Mouse (Mus musculus): ENCODE measurements around the gene Hrasls.

Hrasls gene

DNA sequence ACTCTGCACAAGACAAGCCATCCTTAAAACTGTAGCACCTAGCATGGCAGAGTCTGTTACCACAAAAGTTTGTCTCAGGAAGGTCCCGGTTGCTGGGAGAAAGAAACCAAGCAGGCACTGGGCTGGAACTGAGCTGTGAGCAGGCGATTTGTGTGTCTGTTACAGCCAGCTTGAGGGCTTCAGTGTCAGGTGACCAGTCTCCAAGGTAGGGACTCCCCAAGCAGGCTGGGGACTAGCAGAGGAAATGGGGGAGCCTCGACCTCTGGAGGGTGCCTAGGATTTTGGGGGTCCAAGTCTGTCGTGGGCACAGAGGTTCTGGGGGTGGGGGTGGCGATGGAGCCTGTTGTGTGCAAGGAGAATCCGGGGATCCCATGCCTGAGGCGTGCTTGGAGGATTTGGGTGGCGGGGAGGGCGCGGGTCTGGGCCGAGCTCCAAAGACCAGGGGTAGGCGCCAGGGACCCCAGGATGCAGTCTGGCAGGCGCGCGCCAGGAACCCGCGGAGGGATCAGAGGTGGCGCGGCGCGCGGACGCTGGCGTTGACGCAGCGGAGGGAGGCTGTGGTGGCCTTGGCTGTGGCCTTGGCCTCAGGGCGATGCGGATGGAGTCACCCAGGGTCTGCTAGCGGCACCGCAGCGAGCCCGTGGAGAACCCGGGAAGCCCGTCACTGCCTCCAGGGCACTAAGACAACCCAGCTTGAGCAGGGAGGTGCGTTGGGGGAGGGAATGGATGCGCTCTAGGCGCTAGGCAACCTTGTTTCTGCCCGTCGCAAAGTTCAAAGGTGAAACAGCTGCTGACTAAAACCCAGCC is at the start of gene Hrasls:
Gene Hrasls, plus strand, starts transcription at position 91 of the 807 bp plus-strand sequence.
- peak; percentile 50 for DNase-seq (ENCODE audit: low read depth, low spot score)

DNA sequence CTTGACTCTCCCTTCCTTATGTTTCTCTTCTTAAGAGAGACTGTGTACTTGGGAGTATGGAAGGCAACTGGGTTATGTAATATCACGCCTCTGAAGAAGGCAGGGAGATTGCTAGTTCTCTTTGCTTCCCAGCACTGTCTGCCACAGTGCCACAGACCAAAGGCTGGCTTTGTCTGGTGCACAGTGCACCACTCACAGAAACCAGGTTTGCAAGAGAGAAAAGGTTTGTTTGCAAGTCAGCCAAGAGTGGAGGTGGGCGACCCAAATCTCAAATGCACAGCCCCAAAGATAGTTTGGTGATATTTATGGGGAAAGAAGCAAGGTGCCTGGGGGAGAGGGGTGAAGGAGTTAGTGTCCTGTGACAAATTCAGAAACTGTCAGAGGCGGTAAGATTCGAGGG is 47.2 kb upstream of the Hrasls start:
- no peak for DNase-seq (ENCODE audit: low read depth, low spot score)

DNA sequence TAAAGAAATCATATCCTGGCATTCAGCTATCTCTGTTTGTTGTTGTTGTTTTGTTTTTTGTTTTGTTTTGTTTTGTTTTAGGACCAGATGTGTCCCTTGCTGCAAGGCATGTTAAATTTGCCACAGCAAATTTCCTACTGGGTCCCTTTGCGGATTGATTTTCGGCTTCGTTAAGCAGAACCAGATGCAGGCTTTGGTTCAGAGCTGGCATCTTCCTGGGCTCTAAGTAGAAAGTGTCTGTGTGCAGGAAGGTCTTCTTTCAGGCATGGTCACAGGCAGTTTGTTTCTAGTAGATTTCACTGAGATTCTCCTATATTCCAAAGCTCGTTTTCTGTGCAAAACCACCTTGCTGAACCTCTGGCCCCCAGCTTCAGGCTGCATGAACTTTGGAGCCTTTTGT is 42.4 kb upstream of the Hrasls start:
- no peak for DNase-seq (ENCODE audit: low read depth, low spot score)

GRCm38 (mm10) chr16:29171741-29172140 is 37.8 kb upstream of the Hrasls start:
- DNase-seq (ENCODE audit: low read depth, low spot score): no peak

DNA sequence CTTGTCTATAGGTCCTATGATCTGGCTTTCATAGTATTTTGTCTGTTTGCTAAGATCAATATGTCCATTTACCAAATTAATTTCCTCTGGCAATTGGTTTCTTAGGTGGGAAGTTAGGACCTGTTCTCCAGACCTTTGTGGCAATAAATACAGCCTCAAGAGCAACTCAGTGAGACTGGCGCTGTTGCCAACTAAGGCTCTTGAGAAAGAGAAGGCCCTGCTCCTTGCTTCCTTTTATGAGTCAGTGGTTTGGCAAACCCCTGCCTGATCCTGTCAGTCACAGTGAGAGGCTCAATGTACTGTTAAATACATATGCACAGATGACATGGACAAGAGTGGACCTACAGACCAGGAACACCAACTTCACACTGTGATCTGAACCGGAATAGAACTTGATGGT is 36.3 kb upstream of the Hrasls start:
- DNase-seq (ENCODE audit: low read depth, low spot score): no peak

DNA sequence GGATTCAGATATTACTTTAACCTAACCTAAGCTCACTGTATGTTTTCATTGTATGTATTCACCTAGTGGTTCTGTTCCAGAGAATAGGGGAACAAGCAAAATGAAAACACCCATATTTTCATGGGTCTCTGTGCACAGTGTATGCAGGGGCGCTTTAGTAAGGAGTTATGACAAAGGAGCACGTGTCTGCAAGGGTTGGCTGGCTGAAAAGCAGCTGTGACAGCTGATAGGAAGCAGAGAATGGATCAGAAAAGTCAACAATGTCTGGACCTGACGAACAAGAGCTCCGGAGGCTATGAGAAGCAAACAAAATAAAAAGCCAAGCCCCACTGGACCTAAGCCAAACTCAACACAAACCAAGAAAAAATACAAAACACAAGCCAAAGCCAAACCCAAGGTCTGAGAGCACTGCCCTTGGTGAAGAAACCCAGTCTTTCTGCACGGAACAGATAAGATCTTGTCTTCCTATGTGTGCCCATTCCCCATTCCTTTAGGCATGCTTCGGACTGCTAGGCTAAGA is 34.6 kb upstream of the Hrasls start:
- no peak for DNase-seq (ENCODE audit: low read depth, low spot score)

DNA sequence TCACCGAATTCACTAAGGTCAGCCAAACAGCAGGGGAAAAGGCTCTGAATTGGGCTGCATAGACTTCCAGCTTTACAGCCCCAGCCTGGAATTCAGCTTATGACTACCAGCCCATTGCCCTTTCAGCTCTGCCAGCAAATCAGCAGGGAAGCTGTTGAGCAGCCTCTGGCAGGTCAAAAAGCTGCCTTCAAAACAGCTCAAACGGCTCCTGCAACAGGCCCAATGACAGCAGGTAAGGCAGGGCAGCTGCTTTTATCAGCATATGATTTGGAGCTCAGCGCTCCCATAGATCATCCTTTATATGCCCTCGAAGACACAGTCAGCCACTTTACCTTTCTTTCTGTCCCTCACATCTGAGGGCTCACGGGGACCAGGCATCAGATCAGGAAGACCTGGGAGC is 16.6 kb upstream of the Hrasls start:
- DNase-seq (ENCODE audit: low read depth, low spot score): no peak

DNA sequence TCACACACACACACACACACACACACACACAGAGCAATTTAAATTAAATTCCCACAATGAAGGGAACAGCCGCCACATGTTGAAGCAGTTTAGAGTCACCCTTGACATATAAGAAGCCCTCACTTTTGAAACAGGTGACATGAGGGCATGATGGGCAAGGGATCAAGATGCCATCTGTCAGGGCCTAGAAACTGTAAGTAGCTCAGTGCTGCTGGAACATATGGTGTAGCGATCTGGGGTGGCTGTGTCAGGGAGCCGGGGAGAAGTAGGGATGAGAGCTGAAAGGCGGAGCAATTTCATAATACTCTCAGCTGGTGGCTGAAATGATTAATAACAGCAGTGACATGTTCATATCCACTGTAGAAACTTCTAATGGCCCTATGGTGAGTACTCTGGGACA is 15.5 kb upstream of the Hrasls start:
- no peak for DNase-seq (ENCODE audit: low read depth, low spot score)

DNA sequence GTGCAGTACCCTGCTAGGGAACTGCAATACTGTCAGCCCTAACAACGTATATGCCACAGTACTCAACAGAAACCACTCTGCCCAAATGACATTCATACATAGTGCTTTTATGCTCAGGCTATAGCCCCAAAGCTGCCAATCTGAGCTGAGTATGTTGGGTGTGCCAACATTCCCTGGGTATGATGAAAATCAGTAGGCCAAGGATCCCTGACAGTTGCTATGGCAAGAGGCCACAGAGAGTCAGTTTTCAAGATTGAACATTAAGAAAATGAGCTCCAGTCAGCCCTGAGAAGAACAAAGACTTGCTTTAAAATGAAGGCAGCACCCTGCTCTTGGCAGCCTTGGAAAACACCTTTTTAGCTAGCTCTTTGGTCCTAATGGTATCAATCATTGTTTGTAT is 14.3 kb upstream of the Hrasls start:
- no peak for DNase-seq (ENCODE audit: low read depth, low spot score)

GRCm38 (mm10) chr16:29198461-29198860 is 11.0 kb upstream of the Hrasls start:
- peak; percentile 34 for DNase-seq (ENCODE audit: low read depth, low spot score)

GRCm38 (mm10) chr16:29201146-29201545 is 8.3 kb upstream of the Hrasls start:
- DNase-seq (ENCODE audit: low read depth, low spot score): no peak

- DNase-seq (ENCODE audit: low read depth, low spot score): no peak
Measured at GRCm38 (mm10) chr16:29204875-29205274, 4.6 kb upstream of the Hrasls start.

DNA sequence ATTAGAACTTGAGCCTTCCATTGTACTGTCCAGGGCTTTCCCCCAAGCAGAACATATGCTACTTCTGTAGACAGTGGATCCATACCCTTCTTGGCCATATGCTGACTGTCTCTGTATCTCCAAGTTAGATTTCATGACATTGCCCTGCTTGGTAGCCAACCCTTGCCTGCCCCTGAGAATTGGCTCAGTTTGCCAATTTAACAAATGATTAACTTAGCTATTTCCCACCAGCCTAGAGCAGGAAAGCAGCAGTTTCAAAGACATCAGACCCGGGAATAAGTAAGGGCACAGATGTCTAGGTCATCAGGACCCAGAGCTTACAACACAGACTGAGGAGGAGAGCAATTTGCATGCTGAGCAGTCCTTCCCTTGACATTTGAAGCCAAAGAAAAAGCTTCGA is 3.9 kb upstream of the Hrasls start:
- no peak for DNase-seq (ENCODE audit: low read depth, low spot score)

- DNase-seq (ENCODE audit: low read depth, low spot score): no peak
Measured at GRCm38 (mm10) chr16:29208841-29209240, 654 bp upstream of the Hrasls start.

DNA sequence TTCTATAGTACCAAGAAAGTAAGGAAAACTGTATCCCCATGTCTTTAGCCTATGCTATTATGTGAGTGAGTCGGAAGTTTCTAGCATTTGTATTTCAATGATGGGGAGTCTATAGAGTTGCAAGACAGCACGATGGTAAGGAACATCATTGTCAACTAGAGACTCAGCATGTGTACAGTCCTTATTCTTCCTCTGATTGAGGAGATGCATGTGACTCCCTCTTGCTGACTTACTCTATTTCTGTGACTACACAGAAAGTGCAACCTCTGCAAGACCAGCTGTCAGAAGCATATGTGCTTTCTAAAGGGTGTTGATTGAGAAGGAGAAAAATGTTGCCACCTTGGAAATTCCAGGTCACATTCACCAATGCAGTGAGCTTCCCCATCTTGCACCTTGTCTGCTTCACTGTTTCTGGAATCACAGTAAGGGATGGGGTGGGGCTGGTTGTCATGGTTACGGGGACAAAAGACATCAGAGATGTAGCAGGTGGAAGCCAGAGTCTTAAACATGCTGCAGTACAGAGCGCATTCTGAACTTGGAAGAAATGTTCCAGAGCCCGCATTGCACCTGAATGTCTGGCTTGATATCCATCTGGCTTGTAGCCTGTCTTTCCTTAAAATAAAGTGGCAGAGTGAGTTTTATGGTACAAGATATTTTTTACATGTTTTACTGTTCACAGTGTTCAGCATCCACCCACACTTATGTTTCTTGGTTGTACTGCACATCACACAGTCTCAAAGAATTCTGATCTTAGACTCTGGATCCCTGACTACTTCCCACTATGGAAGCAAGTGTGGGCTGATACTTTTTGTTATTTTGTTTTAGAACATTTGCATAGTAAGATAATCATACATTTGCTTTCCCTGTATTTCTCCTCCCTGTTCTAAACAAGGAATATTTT is 7.2 kb downstream of the Hrasls start:
- DNase-seq (ENCODE audit: low read depth, low spot score): no peak

DNA sequence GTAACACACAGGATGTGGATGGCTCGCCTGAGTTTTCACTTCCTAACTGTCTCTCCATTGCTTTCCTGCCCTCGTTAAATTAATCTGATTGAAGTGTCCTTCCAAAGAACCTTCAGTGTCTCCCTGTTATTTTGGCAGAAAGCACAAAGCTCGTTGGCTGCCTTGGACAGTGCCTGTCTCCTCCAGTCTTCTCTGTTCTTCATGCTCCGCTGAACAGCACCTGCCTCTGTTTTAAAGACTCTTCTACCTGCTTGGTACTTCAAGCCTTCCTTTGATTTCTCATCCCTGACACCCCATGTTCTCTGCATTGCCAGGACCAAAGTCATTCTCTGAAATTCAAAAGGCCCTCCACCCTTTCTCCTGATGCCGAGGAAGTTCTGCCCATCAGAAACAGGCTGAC is 26.5 kb downstream of the Hrasls start:
- DNase-seq (ENCODE audit: low read depth, low spot score): no peak

- no peak for DNase-seq (ENCODE audit: low read depth, low spot score)
Measured at GRCm38 (mm10) chr16:29254325-29254724, 44.8 kb downstream of the Hrasls start.

Data from mesoderm, embryonic 11.5 days (tissue).